ENCODE assay signal across 8 mouse cellular contexts in genomic region chr16:20424226-20424663, GRCm38 (mm10). TPM values are rescaled to one million over a fixed set of nuclear protein-coding genes. Genes with fewer than 3 reads are reported as not detected.
DNase-seq lines count a peak whose midpoint lies in the region; ATAC-seq and TF ChIP-seq lines count a peak whose summit lies in the region.

No protein-coding gene starts in this region.

- H3K27ac ChIP-seq in lung, embryonic 14.5 days (ENCODE audit: low read depth) = no peak overlapping the region

- H3K27me3 ChIP-seq in lung, embryonic 14.5 days (ENCODE audit: insufficient read depth, low read length) = no peaks in the 10 kb centered on the region

- 77% methylated on average over 7 of the region's 7 CpGs for WGBS in lung, embryonic 14.5 days

- DNase-seq in lung, embryonic 14.5 days = peak; percentile 37
- no peak for DNase-seq in lung, postnatal 4 days
- peak; percentile 63 for DNase-seq in c-Kit-positive CD71-positive TER-119-positive erythroid progenitor cells, embryonic 14.5 days (ENCODE audit: low spot score)
- peak; percentile 38 for DNase-seq in heart, postnatal 10 days
- peak; percentile 2 for DNase-seq in naive thymus-derived CD4-positive, alpha-beta T cell, adult 2 months (ENCODE audit: low read depth)
- no peak for DNase-seq in cerebellum, adult 18-20 months
- DNase-seq in gastrocnemius, postnatal 25 days = no peak

- H3K9ac ChIP-seq in lung, embryonic 14.5 days = no peak overlapping the region

- H3K9me3 ChIP-seq in lung, embryonic 14.5 days (ENCODE audit: low read depth, low read length) = no peaks in the 10 kb centered on the region

- H3K4me2 ChIP-seq in lung, embryonic 14.5 days = peak overlapping the region; percentile 78

- H3K36me3 ChIP-seq in lung, embryonic 14.5 days (ENCODE audit: insufficient read depth) = peaks cover 14% of the 10 kb centered on the region; the same call in 1 of the 2 replicates

- 0 out of 2 replicates have a peak overlapping the region, but pooled peaks have one; percentile 75 for H3K4me3 ChIP-seq in lung, embryonic 14.5 days (ENCODE audit: low read depth, low read length)

- TF ChIP-seq CTCF in lung, embryonic 14.5 days (IDR thresholded peaks at IDR 0.05; ENCODE audit: low read depth) = no peak

- intact Hi-C loops in heart, postnatal 10 days (cut with DNase I) = no loop called here

- no peak for ATAC-seq in lung, embryonic 14.5 days (ENCODE audit: insufficient read depth)
- no peak for ATAC-seq in monocyte, adult 5-6 weeks (replicated peaks; ENCODE audit: insufficient number of reproducible peaks, low FRiP score, low TSS enrichment, poor library complexity, severe bottlenecking)

- H3K4me1 ChIP-seq in lung, embryonic 14.5 days (ENCODE audit: insufficient read depth) = peaks cover 8% of the 10 kb centered on the region; the same call in 1 of the 2 replicates

RNA-seq across cellular contexts. Expression of gene Abcc5, which starts 1.9 kb away (rescaled TPM):
- polyA plus RNA-seq in lung, embryonic 14.5 days (2014; fragmentation: Nextera tagmentation; extraction: Ambion mirVana) = 60.2 and 63.0 TPM in 2 replicates
- total RNA-seq in heart, postnatal 10 days (2021) = 10 to 100 TPM; 48.1 to 53.5 TPM
- total RNA-seq in gastrocnemius, postnatal 25 days (2021) = 10 to 100 TPM; 51.1 to 53.5 TPM
- 65.5 to 91.9 TPM (median 76.3 TPM) in 3 replicates for total RNA-seq in monocyte, adult 5-6 weeks (2017)

Comparison
In these comparisons a context has a peak if more than half of its experiments do, and no peak if none do; other contexts are left out.
1. DNase-seq: peak in lung, embryonic 14.5 days (single experiment), c-Kit-positive CD71-positive TER-119-positive erythroid progenitor cells, embryonic 14.5 days (single experiment), heart, postnatal 10 days (2 of 2) and naive thymus-derived CD4-positive, alpha-beta T cell, adult 2 months (single experiment); none in lung, postnatal 4 days (0 of 2), cerebellum, adult 18-20 months (0 of 2) and gastrocnemius, postnatal 25 days (single experiment).